Mouse (Mus musculus): ENCODE results near the gene Scfd2.

DNA sequence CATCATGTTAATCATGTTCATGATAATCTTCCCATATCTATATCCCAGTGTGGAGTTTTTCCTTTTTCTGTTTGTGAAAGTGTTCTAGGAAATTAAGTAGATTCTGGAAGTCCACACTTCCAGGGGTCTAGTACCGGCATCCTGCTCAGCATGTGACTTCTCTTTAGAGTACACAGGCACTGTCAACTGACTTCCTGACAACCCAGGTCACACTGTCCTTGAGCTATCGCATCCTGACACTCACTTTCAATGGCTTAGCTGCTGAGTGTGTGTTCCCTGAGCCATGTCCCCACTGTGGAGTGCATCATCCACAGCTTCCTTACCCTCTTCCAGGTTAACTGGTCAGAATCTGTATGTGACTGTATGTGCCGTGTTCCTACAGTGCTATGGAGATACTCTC is 258.2 kb downstream of the Scfd2 start:
- TF ChIP-seq CTCF (IDR thresholded peaks at IDR 0.05; ENCODE audit: low read depth) (no peak), EP300 (IDR thresholded peaks at IDR 0.05; ENCODE audit: low read depth) (no peak)
